Mouse (Mus musculus) spleen, postnatal 10 days (tissue): ENCODE data around the gene Fam214b.
A peak's percentile ranks its signal among the peaks of the same experiment; 100 is the strongest.

Source experiments
- DNase-seq, 2 experiments: peaks; one replicate each; pipeline ENCODE4 v3.0.0; 2021 to 2022; ENCODE audit warnings: low spot score in 2 of 2

Fam214b gene

DNA sequence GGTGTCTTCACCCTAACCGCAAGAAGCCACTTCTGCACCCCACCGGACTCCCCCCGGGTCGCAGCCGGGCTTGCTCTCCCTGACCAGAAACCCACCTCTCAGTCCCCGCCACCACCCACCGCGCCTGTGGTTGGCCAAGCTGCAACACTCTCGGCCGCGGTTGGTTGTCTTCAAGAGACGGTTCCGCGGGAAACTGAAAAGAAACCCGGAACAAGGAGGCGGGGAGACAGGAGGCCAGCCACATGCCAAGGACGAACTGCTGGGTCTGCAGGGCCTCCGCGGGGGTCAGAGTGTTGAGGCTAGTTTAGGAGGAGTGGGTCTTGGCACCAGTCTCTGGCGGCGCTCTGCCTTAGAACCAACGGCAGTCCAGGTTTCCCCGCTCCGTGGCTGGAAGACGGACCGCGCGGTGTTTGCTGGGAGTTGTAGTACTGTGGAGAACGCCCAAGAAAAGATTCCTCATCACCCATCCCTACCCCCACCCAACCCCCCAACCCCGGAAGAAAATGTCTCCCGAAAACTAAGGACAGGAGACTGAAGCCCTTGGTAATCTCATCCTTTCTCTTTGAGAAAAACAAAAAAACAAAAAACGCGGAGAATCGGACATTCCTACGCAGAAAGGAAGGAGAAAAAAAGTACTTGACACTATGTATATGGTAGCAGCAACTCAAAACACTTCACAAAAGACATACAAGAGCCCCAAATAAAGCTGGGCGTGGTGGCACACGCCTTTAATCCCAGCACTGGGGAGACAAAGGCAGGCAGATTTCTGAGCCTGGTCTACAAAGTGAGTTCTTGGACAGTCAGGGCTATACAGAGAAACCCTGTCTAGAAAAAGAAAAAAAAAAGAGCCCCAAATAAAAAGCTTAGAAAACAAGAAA, 35.6 kb downstream of the Fam214b start, which contains the start of gene Fancg:
Fancg (minus strand) TSS at position 346 of the 878 bp plus-strand sequence.
- DNase-seq = peak; percentile 80 to 87

- peak in 1 of 2 experiments; percentile 52 for DNase-seq
Observed at GRCm38 (mm10) chr4:43005765-43006164, 40.3 kb downstream of the Fam214b start.

- DNase-seq = no peak
Observed at GRCm38 (mm10) chr4:43004951-43005350, 41.1 kb downstream of the Fam214b start.

GRCm38 (mm10) chr4:43002756-43003439, 43.1 kb downstream of the Fam214b start:
- no peak for DNase-seq

- DNase-seq = no peak
Observed at GRCm38 (mm10) chr4:43001272-43001671, 44.7 kb downstream of the Fam214b start.

- peak; percentile 98 to 99 for DNase-seq
Observed at GRCm38 (mm10) chr4:43000141-43000986, 45.7 kb downstream of the Fam214b start, which contains the start of gene Vcp. Gene Vcp, minus strand, starts transcription at chr4:43000507.

DNA sequence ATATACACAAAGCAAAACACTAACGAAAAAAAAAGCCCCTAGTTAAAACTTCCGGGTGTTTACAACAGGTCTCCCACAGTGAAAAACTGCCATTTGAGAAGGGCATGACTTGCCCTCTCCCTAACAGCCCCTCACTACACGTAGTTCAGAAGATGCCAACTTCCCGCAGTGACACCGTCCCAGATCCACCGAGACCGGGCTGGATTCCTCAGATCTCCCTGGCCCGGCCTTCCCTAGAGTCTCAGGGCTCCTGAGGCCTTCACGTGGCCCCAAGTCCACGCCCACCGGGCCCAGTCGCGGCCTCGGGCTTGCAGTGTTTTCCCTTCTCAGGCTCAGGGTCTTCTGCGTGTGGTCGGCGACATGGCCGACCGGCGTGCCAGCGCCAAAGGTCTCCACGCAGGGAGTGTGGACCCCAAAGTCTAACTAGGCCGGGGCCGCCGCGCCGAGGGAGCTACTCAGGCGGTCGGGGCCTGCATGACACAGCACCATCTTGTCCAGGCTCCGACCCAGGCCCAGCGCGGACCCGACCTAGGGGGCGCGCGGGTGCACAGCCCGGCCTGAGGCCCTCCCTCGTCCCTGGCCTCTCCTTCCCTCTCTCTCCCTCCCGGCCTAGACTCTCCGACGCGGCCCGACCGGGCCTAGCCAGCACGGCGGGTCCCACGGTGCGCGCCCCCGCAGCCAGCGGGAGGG, 46.4 kb downstream of the Fam214b start:
- DNase-seq = peak; percentile 73 to 79

GRCm38 (mm10) chr4:42998022-42998421, 48.0 kb downstream of the Fam214b start:
- no peak for DNase-seq

GRCm38 (mm10) chr4:42988296-42988695, 57.7 kb downstream of the Fam214b start:
- DNase-seq = no peak
